Comparison of ENCODE assay signal across 22 mouse cellular contexts in genomic region chr6:72173350-72173749, GRCm38 (mm10).
"Had no signal": no experiment of that assay in that cellular context is flagged by ENCODE, and none has a peak within 500 bp of the region (broad histone marks: within the 10 kb centered on the region; RNA-seq: fewer than 3 reads in every experiment).

No protein-coding gene starts in this region.

- DNase-seq: heart, postnatal 10 days; heart, postnatal 14 days; heart, postnatal 36 days; heart, postnatal 4 days; kidney, adult 11 months; kidney, adult 18-20 months; kidney, adult 2 months; kidney, adult 8-10 months; kidney, adult 9 months; kidney, postnatal 10 days; kidney, postnatal 14 days; kidney, postnatal 25 days; kidney, postnatal 36 days; kidney, postnatal 4 days; layer of hippocampus, adult 9-11 months; layer of hippocampus, postnatal 36 days had no signal

- ATAC-seq: hindbrain, embryonic 16.5 days; hindbrain, postnatal 0 days; inflammation-experienced regulatory T-cells, adult 6 months; intestine, embryonic 15.5 days; intestine, embryonic 16.5 days; intestine, postnatal 0 days had no signal
